Mouse (Mus musculus): ENCODE data around the gene St6gal1.

Gene St6gal1

DNA sequence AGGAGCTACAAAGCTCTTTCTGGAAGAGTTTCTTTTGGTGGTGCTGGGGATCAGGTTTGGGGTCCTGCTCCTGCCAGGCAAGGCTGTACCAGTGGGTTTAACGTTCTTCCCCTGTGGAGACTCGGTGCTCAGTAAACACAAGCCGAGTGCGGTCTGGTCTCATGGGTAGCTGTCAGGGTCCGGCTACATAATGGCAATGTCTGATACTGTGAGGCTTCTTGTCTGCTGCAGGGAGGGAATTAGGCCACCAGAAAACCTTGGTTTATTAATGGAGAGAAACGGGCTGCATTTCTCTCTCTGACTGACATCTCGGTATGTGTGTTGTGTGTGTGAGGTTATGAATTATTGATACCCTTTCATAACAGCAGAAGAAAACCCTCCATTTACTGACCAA lies 33.9 kb downstream of the St6gal1 start:
- no peak for TF ChIP-seq GATA4 (IDR thresholded peaks at IDR 0.05; ENCODE audit: insufficient replicate concordance, low read length)

- TF ChIP-seq GATA4 (IDR thresholded peaks at IDR 0.05; ENCODE audit: insufficient replicate concordance, low read length): no peak
Measured at GRCm38 (mm10) chr16:23258823-23259457, 34.4 kb downstream of the St6gal1 start.

DNA sequence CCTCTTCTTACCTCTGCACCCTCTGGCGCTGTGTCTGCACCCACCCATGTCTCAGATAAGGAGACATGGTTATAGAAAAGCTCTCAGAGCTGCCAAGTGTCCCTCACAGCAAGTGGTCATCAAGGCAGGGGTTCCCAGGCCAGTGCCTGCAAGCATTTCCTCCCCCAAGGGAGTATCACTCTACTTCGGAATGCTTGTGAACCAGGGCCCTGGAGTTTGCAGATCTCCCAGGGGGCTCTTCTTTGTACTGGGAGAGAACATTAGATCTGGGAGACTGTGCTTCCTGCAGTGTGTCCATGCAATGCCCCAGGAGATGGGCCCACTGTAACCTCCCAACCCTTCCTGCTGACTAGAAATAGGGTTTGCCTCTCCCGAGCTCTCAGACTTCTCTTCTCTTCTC lies 35.0 kb downstream of the St6gal1 start:
- TF ChIP-seq GATA4 (IDR thresholded peaks at IDR 0.05; ENCODE audit: insufficient replicate concordance, low read length): no peak

- TF ChIP-seq GATA4 (IDR thresholded peaks at IDR 0.05; ENCODE audit: insufficient replicate concordance, low read length): no peak
Measured at GRCm38 (mm10) chr16:23262131-23262768, 37.7 kb downstream of the St6gal1 start.

GRCm38 (mm10) chr16:23262846-23263245 lies 38.3 kb downstream of the St6gal1 start:
- no peak for TF ChIP-seq GATA4 (IDR thresholded peaks at IDR 0.05; ENCODE audit: insufficient replicate concordance, low read length)

DNA sequence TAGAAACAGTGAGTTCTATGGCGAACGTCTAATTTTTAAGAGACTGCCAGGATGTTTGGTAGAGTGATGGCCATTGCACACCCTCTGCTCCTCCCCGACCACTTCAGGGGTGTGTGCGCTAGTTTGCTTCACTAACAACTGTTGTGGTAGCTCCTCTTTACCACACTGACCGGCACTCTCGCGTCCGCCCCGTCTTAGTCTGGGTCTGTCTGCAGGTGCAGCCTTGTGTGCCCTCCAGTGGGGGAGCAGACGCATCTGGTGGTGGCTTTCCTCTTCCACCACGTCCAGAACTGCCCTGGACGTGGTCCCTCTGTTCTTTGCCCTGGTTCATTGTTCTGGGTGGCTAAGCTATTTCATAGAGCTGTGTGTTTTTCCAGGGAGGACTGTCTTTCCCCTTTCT lies 40.5 kb downstream of the St6gal1 start:
- TF ChIP-seq GATA4 (IDR thresholded peaks at IDR 0.05; ENCODE audit: insufficient replicate concordance, low read length): no peak

- no peak for TF ChIP-seq GATA4 (IDR thresholded peaks at IDR 0.05; ENCODE audit: insufficient replicate concordance, low read length)
Measured at GRCm38 (mm10) chr16:23265481-23265880, 40.9 kb downstream of the St6gal1 start.

- no peak for TF ChIP-seq GATA4 (IDR thresholded peaks at IDR 0.05; ENCODE audit: insufficient replicate concordance, low read length)
Measured at GRCm38 (mm10) chr16:23266293-23266692, 41.8 kb downstream of the St6gal1 start.

- TF ChIP-seq GATA4 (IDR thresholded peaks at IDR 0.05; ENCODE audit: insufficient replicate concordance, low read length): no peak
Measured at GRCm38 (mm10) chr16:23266896-23267295, 42.4 kb downstream of the St6gal1 start.

DNA sequence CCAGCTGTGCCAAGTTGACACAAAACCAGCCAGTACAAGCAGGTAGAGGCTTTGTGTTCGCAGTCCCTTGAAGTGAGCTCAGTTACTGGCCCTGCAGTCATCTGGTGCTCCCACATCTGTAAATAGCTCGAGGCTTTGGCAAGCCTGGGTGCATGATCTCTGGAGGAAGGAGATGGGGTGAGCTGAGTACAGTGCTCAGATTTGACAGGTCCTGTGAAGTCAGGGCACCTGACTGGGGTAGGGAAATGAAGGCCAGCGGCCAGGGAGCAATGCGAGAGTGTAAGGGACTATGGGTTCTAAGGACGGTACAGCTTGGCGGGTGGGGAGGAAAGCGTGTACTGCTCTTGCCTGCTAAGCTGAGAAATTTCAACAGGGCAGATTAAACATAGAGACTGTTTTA lies 43.7 kb downstream of the St6gal1 start:
- no peak for TF ChIP-seq GATA4 (IDR thresholded peaks at IDR 0.05; ENCODE audit: insufficient replicate concordance, low read length)

- TF ChIP-seq GATA4 (IDR thresholded peaks at IDR 0.05; ENCODE audit: insufficient replicate concordance, low read length): no peak
Measured at GRCm38 (mm10) chr16:23269056-23269983, 44.8 kb downstream of the St6gal1 start.

DNA sequence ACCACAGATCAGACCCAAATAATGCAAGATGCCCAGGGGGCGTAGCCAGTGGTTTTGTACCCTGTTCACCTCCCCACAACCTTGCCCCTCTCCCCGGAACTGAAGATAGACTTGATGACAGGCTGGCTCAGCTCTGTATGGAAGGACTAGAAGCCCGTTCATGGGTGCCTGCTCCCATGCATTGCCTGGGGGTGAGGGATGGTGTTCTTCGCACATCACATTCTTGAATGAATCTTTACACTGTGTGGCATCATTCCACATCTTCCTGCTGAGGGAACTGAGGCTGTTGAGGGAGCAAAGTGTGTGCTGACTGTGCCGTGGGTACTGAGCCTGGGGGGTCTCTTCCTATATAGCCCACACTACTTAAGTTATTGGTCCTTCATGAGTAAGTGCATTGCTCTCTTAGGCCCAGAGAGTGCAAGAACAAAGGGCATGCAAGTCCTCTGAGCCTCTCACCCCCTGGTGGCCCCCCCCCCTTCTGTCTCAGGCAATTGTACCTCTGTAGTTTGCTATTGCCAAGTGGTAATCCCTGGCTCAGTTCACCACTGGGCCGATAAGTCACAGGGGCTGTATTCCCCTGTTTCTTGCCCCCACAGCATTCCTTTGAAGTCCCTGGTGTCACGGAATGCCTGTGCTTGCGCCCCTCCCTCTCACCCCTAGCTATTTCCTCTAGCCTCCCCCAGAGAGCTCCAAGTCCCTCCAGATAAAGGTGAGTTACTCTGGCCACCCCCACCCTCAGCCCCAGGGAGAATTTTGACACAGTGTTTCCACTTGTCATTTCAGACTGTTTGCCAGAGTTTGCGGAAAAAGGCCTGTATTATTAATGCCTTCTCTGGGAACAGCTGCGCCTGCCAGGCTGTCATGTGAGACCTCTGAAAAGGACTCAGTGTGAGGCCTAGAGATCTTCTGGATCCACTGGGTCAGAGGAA lies 45.7 kb downstream of the St6gal1 start:
- TF ChIP-seq GATA4 (IDR thresholded peaks at IDR 0.05; ENCODE audit: insufficient replicate concordance, low read length): no peak

DNA sequence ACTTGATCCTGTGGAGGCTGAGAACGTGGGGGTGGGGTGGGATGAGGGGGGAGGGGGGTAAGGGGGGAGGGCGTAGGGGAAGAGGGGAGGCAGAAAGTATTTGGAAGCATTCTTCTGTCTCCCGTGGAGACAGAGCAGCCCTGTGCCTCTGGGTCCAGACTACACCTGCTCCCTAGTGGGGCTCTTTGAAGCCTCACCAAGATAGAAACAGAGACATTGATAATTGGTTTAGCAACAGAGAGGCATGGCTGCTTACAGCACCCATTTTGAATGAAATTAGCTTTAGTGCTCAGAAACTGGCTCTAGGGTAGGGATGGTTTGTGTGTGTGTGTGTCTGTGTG lies 46.3 kb downstream of the St6gal1 start:
- no peak for TF ChIP-seq GATA4 (IDR thresholded peaks at IDR 0.05; ENCODE audit: insufficient replicate concordance, low read length)

- TF ChIP-seq GATA4 (IDR thresholded peaks at IDR 0.05; ENCODE audit: insufficient replicate concordance, low read length): no peak
Measured at GRCm38 (mm10) chr16:23271746-23272520, 47.4 kb downstream of the St6gal1 start.

Measured in liver, adult (tissue).